Mouse (Mus musculus): ENCODE measurements around the gene Acads. TPM values are rescaled to one million over a fixed set of nuclear protein-coding genes. Genes with fewer than 3 reads are reported as not detected.
"Not testable (repeated sequence)": the region's sequence is repeated elsewhere in the genome, so short reads cannot be mapped to it uniquely, and the experiment has no call there.

Acads gene
- 45.6 and 52.8 TPM in 2 replicates for polyA plus RNA-seq (2015; fragmentation: Nextera tagmentation; extraction: Ambion mirVana)

DNA sequence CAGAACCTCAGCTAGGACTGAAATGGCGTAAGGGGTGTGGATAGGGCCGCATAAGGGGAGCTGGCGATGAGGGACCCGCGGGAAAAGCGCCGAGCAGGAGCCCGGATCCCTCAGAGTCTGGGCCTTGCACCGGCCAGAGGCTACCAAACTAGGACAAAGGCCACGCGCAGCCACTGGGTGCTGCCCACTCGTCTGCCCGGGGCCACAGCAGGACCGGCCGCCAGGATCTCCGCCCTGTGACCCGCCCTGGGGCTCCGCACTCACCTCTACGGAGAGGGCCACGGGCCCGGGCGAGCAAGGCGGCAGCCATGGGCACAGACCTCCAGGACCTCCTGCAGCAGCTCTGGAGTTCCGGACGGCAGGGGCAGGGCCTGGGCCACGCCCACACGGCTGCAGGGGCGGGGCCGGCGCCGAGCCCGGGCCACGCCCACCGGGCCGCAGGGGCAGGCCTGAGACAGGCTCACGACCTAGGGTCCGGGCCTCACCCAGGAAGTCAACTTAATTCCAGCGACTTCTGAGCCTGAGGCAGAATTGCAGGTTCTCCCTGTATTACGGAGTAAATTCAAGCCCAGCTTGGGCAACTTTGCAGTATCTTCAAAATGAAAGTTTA lies at the start of gene Acads:
TSS of gene Acads (minus strand) at position 386 of the 610 bp plus-strand sequence.
- no peaks in the 10 kb centered on the region for H3K9me3 ChIP-seq
- under 1% methylated on average over 39 of the region's 39 CpGs for WGBS
- peak within 1 kb of the TSS; percentile 89 for H3K4me3 ChIP-seq
- no peaks in the 10 kb centered on the region for H3K27me3 ChIP-seq
- peaks cover 44% of the 10 kb centered on the region for H3K36me3 ChIP-seq
- peak within 1 kb of the TSS; percentile 83 for H3K9ac ChIP-seq
- H3K27ac ChIP-seq = peak within 1 kb of the TSS; percentile 61
- peaks cover 7% of the 10 kb centered on the region for H3K4me1 ChIP-seq
- peak; percentile 87 for ATAC-seq (ENCODE audit: insufficient number of reproducible peaks, low FRiP score, low TSS enrichment, low read depth)
- H3K4me2 ChIP-seq = peak within 1 kb of the TSS; percentile 91

DNA sequence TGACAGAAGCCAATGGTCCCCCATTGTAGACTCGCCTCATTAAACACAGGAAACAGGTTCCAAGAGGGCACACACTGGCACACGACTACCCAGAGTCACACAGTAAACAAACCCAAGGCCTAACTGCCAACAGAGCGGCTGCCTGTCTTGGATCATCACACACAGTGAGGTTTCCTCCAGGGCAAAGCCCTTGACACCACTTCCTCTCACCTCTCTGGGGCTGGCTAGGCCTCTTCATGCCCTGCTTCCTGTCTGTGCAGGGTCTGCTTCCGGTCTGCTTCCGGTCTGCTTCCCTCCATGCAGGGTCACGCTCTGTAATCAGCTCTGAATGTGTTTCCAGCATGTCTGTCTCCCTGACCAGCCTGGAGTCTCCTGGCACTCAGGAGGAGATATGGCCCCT lies 48.2 kb upstream of the Acads start:
- WGBS = 56% methylated on average over 6 of the region's 6 CpGs
- Histone ChIP-seq H3K4me2 (no peak overlapping the region), H3K27ac (no peak overlapping the region), H3K9me3 (no peaks in the 10 kb centered on the region), H3K9ac (no peak overlapping the region), H3K4me3 (no peak overlapping the region), H3K36me3 (no peaks in the 10 kb centered on the region), H3K27me3 (no peaks in the 10 kb centered on the region), H3K4me1 (peaks cover 26% of the 10 kb centered on the region)
- ATAC-seq (ENCODE audit: insufficient number of reproducible peaks, low FRiP score, low TSS enrichment, low read depth) = no peak

- Histone ChIP-seq H3K27me3 (no peaks in the 10 kb centered on the region), H3K36me3 (no peaks in the 10 kb centered on the region), H3K4me2 (no peak overlapping the region), H3K9me3 (no peaks in the 10 kb centered on the region), H3K9ac (no peak overlapping the region), H3K27ac (no peak overlapping the region), H3K4me3 (no peak overlapping the region), H3K4me1 (peaks cover 26% of the 10 kb centered on the region)
- ATAC-seq (ENCODE audit: insufficient number of reproducible peaks, low FRiP score, low TSS enrichment, low read depth) = no peak
- 82% methylated on average over 7 of the region's 7 CpGs for whole genome bisulfite sequencing
Measured at GRCm38 (mm10) chr5:115166815-115167194, 47.7 kb upstream of the Acads start.

DNA sequence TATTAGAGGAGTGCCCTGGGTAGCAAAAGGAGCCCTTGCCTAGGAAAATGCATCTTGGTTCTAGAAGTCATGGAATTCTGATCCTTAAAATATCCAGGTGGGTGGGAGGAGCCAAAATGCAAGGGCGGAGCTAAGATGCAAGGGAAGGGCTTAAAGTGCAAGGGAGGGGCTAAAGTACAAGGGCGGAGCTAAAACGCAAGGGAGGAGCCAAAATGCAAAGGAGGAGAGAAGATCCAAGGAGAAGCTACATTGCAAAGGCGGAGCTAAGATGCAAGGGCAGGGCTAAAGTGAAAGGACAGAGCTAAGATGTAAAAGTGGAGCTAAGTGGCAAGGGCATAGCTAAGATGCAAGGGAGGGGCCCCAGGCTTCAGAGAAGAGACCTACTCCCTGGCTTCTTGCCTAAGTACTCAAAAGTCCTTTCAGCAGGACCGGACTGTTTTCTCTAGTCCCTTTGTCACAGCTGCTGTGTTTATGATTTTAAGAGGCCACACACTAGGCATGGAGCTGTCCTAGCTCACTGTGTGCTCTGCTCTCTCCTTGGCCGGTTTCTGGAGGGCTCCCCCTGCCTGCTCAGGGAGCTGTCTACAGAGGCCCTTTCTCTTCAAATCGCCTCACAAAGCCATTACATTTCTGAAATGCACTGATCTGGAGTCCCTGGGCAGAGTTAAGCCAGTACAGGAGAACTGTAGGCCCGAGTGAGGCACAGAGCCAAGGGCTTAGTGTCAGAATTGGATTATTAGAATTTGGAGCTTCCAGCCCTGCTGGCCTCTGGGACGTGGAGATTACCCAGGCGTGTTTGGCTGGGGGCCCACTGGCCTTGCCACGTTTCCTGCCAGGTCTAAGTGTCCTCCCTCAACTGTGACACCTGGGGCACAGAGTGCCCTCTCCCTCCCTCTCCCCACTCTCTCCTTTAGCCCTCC lies 47.0 kb upstream of the Acads start:
- peaks cover 30% of the 10 kb centered on the region for H3K4me1 ChIP-seq
- no peak overlapping the region for H3K4me2 ChIP-seq
- no peaks in the 10 kb centered on the region for H3K27me3 ChIP-seq
- H3K4me3 ChIP-seq = no peak overlapping the region
- H3K27ac ChIP-seq = no peak overlapping the region
- H3K9ac ChIP-seq = no peak overlapping the region
- 49% methylated on average over 11 of the region's 11 CpGs for WGBS
- no peak for ATAC-seq (ENCODE audit: insufficient number of reproducible peaks, low FRiP score, low TSS enrichment, low read depth)
- no peaks in the 10 kb centered on the region for H3K9me3 ChIP-seq
- H3K36me3 ChIP-seq = no peaks in the 10 kb centered on the region

DNA sequence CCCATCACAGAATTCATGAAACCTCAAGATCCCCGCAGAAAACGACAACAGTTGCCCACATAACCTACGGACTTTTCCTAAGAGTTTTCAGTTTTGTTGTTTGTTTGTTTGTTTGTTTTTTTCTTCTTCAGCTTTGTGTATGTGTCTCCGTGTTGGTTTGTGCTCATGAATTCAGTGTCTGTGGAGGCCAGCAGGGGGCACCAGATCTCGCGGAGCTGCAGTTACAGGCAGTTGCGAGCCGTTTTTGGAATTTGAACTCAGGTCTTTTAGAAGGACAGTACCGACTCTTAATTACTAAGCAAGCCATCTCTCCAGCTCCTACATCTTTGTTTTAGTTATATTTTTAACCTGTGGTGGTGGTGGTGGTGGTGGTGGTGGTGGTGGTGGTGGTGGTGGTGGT lies 46.2 kb upstream of the Acads start:
- Histone ChIP-seq H3K4me2 (no peak overlapping the region), H3K4me3 (no peak overlapping the region), H3K9ac (no peak overlapping the region), H3K27me3 (no peaks in the 10 kb centered on the region), H3K27ac (no peak overlapping the region), H3K9me3 (no peaks in the 10 kb centered on the region), H3K36me3 (no peaks in the 10 kb centered on the region), H3K4me1 (peaks cover 35% of the 10 kb centered on the region)
- no peak for ATAC-seq (ENCODE audit: insufficient number of reproducible peaks, low FRiP score, low TSS enrichment, low read depth)
- 56% methylated on average over 9 of the region's 9 CpGs for WGBS

DNA sequence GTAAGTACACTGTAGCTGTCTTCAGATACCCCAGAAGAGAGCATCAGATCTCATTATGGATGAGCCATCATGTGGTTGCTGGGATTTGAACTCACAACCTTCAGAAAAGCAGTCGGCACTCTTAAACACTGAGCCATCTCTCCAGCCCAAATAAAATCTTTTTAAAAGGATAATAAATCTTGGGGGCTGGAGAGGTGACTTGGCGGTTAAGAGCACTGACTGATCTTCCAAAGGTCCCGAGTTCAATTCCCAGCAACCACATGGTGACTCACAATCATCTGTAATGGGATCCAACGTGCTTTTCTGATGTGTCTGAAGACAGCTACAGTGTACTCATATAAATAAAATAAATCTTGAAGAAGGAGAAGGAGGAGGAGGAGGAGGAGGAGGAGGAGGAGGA lies 45.3 kb upstream of the Acads start:
- H3K4me3 ChIP-seq; H3K27ac ChIP-seq; H3K36me3 ChIP-seq; H3K9me3 ChIP-seq; H3K4me2 ChIP-seq; H3K27me3 ChIP-seq; H3K9ac ChIP-seq; ATAC-seq (ENCODE audit: insufficient number of reproducible peaks, low FRiP score, low TSS enrichment, low read depth): not testable (repeated sequence)
- peaks cover 35% of the 10 kb centered on the region for H3K4me1 ChIP-seq
- 75% methylated on average over 4 of the region's 4 CpGs for WGBS

DNA sequence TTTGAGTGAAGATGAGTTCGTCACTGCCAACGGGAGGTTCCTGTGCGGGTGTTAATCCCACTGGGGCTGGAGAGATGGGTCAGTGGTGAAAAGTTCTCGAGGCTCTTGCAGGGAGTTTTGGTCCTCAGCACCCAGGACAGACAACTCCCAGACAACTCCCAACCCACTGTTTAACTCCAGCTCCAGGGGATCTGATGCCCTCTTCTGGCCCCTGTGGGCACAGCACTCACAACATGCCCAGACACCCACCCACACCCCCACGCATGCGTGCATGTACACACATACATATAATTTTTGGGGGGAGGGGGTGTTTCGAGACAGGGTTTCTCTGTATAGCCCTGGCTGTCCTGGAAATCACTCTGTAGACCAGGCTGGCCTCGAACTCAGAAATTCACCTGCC lies 44.4 kb upstream of the Acads start:
- peak overlapping the region; percentile 19; the same call in 1 of the 2 replicates for H3K4me2 ChIP-seq
- 39% methylated on average over 8 of the region's 8 CpGs for WGBS
- ATAC-seq (ENCODE audit: insufficient number of reproducible peaks, low FRiP score, low TSS enrichment, low read depth) = no peak
- H3K9me3 ChIP-seq = no peaks in the 10 kb centered on the region
- no peaks in the 10 kb centered on the region for H3K36me3 ChIP-seq
- H3K4me3 ChIP-seq = no peak overlapping the region
- H3K9ac ChIP-seq = no peak overlapping the region
- H3K27ac ChIP-seq = no peak overlapping the region
- peaks cover 33% of the 10 kb centered on the region for H3K4me1 ChIP-seq
- no peaks in the 10 kb centered on the region for H3K27me3 ChIP-seq

DNA sequence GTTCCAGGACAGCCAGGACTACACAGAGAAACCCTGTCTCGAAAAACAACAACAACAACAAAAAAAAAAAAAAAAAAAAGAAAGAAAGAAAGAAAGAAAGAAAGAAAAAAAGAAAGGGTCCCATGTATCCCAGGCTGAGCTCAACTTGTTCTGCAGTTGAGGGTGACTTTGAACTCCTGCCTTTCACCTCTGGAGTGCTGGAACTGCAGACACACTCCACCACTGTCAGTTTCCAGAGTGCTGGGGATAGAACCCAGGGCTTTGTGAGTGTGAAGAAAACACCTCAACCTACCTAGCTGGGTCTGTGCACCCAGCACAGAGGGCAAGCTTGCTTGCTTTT lies 42.8 kb upstream of the Acads start:
- ATAC-seq (ENCODE audit: insufficient number of reproducible peaks, low FRiP score, low TSS enrichment, low read depth); H3K27me3 ChIP-seq; H3K9ac ChIP-seq; H3K27ac ChIP-seq; H3K9me3 ChIP-seq; H3K4me3 ChIP-seq; H3K36me3 ChIP-seq; H3K4me2 ChIP-seq: not testable (repeated sequence)
- WGBS = 75% methylated on average over 1 of the region's 1 CpGs
- peaks cover 31% of the 10 kb centered on the region for H3K4me1 ChIP-seq

GRCm38 (mm10) chr5:115161064-115161939 lies 42.2 kb upstream of the Acads start:
- Histone ChIP-seq H3K9me3 (no peaks in the 10 kb centered on the region), H3K9ac (0 out of 2 replicates have a peak overlapping the region, but pooled peaks have one; percentile 4), H3K4me1 (peaks cover 31% of the 10 kb centered on the region), H3K27me3 (no peaks in the 10 kb centered on the region), H3K4me2 (no peak overlapping the region), H3K4me3 (no peak overlapping the region), H3K27ac (peak overlapping the region; percentile 22; the same call in 1 of the 2 replicates), H3K36me3 (no peaks in the 10 kb centered on the region)
- WGBS = 20% methylated on average over 13 of the region's 13 CpGs
- ATAC-seq (ENCODE audit: insufficient number of reproducible peaks, low FRiP score, low TSS enrichment, low read depth) = no peak

DNA sequence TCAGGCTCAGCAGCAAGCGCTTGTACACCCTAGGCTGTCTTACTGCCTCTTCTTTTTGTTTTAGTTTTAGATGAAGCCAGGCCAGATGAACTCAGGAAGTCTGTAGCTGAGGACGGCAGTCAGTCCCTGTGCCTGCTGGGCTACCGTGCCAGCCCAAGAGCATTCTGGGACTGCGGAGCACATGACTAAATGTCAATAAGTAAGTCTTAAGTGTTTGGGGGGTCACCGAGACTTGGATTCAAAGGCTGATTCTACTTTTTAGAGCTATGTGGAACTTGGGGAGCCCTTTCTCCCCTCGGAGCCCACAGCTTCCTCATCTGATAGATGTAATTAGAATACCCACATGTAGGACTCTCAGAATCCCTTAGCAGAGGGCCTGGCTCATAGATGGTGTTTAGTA lies 41.5 kb upstream of the Acads start:
- Histone ChIP-seq H3K4me2 (no peak overlapping the region), H3K4me1 (peaks cover 31% of the 10 kb centered on the region), H3K4me3 (no peak overlapping the region), H3K27ac (no peak overlapping the region), H3K9ac (no peak overlapping the region), H3K27me3 (no peaks in the 10 kb centered on the region), H3K36me3 (no peaks in the 10 kb centered on the region), H3K9me3 (no peaks in the 10 kb centered on the region)
- WGBS = 54% methylated on average over 6 of the region's 6 CpGs
- ATAC-seq (ENCODE audit: insufficient number of reproducible peaks, low FRiP score, low TSS enrichment, low read depth) = no peak

- H3K4me3 ChIP-seq = peak overlapping the region; percentile 99
- H3K9me3 ChIP-seq = no peaks in the 10 kb centered on the region
- no peaks in the 10 kb centered on the region for H3K27me3 ChIP-seq
- peak overlapping the region; percentile 98 for H3K27ac ChIP-seq
- H3K4me2 ChIP-seq = peak overlapping the region; percentile 64
- peak overlapping the region; percentile 52 for H3K9ac ChIP-seq
- H3K4me1 ChIP-seq = peaks cover 46% of the 10 kb centered on the region
- no peaks in the 10 kb centered on the region for H3K36me3 ChIP-seq
- no peak for ATAC-seq (ENCODE audit: insufficient number of reproducible peaks, low FRiP score, low TSS enrichment, low read depth)
- 36% methylated on average over 12 of the region's 12 CpGs for WGBS
Measured at GRCm38 (mm10) chr5:115159165-115159564, 40.0 kb upstream of the Acads start.

All from limb, embryonic 15.5 days (tissue).